Comparison of ENCODE assay signal across 24 mouse cellular contexts in genomic region chr2:36129051-36129450, GRCm38 (mm10). TPM values are rescaled to one million over a fixed set of nuclear protein-coding genes. Genes with fewer than 3 reads are reported as not detected.
DNase-seq lines count a peak whose midpoint lies in the region; ATAC-seq and TF ChIP-seq lines count a peak whose summit lies in the region.
"Had no signal": no experiment of that assay in that cellular context is flagged by ENCODE, and none has a peak within 500 bp of the region (broad histone marks: within the 10 kb centered on the region; RNA-seq: fewer than 3 reads in every experiment).

No protein-coding gene starts in this region.

- TF ChIP-seq POLR2A in brain, embryonic 14.5 days (IDR thresholded peaks at IDR 0.05; ENCODE audit: borderline replicate concordance, extremely low read depth, insufficient read depth, insufficient read length, poor library complexity, severe bottlenecking) = no peak

- WGBS in embryonic facial prominence, embryonic 11.5 days = 58% methylated on average over 3 of the region's 3 CpGs
- WGBS in embryonic facial prominence, embryonic 10.5 days = 71% methylated on average over 3 of the region's 3 CpGs
- WGBS in heart, embryonic 15.5 days = 86% methylated on average over 3 of the region's 3 CpGs
- WGBS in lung, embryonic 16.5 days = 71% methylated on average over 3 of the region's 3 CpGs

- no peaks in the 10 kb centered on the region for H3K4me1 ChIP-seq in embryonic facial prominence, embryonic 11.5 days (ENCODE audit: control insufficient read depth, insufficient read depth, low read length)
- peaks cover 16% of the 10 kb centered on the region for H3K4me1 ChIP-seq in embryonic facial prominence, embryonic 10.5 days
- H3K4me1 ChIP-seq in heart, embryonic 15.5 days (replicated peaks) = peaks cover 16% of the 10 kb centered on the region
- H3K4me1 ChIP-seq in lung, embryonic 16.5 days (replicated peaks; ENCODE audit: control insufficient read depth, insufficient read depth, low read length) = peaks cover 7% of the 10 kb centered on the region
- H3K4me1 ChIP-seq: forebrain, embryonic 12.5 days; hindbrain, embryonic 10.5 days had no signal

- H3K4me2 ChIP-seq in embryonic facial prominence, embryonic 11.5 days (ENCODE audit: low read depth, low read length) = no peak overlapping the region
- no peak overlapping the region for H3K4me2 ChIP-seq in heart, embryonic 15.5 days
- no peak overlapping the region for H3K4me2 ChIP-seq in lung, embryonic 16.5 days (ENCODE audit: low read depth, low read length)
- H3K4me2 ChIP-seq: embryonic facial prominence, embryonic 13.5 days; forebrain, embryonic 12.5 days; heart, embryonic 13.5 days; hindbrain, embryonic 14.5 days; intestine, embryonic 15.5 days had no signal

- no peak for TF ChIP-seq CTCF in brain, embryonic 14.5 days (IDR thresholded peaks at IDR 0.05; ENCODE audit: borderline replicate concordance, extremely low read depth, insufficient read depth, insufficient read length)

- no peak overlapping the region for H3K9ac ChIP-seq in embryonic facial prominence, embryonic 11.5 days (replicated peaks; ENCODE audit: low read length)
- no peak overlapping the region for H3K9ac ChIP-seq in heart, embryonic 15.5 days
- H3K9ac ChIP-seq in lung, embryonic 16.5 days (ENCODE audit: low read length) = no peak overlapping the region
- H3K9ac ChIP-seq: embryonic facial prominence, embryonic 13.5 days; forebrain, embryonic 12.5 days; heart, embryonic 13.5 days; hindbrain, embryonic 14.5 days; intestine, embryonic 15.5 days had no signal

- H3K9me3 ChIP-seq in embryonic facial prominence, embryonic 11.5 days (replicated peaks; ENCODE audit: control insufficient read depth, low read length) = no peaks in the 10 kb centered on the region
- H3K9me3 ChIP-seq in embryonic facial prominence, embryonic 10.5 days = no peaks in the 10 kb centered on the region
- H3K9me3 ChIP-seq in heart, embryonic 15.5 days (replicated peaks) = no peaks in the 10 kb centered on the region
- no peaks in the 10 kb centered on the region for H3K9me3 ChIP-seq in lung, embryonic 16.5 days (ENCODE audit: control insufficient read depth, low read length)
- H3K9me3 ChIP-seq: embryonic facial prominence, embryonic 13.5 days; forebrain, embryonic 12.5 days; G1E; heart, embryonic 13.5 days; hindbrain, embryonic 10.5 days; intestine, embryonic 15.5 days had no signal

- H3K27ac ChIP-seq in embryonic facial prominence, embryonic 11.5 days (replicated peaks; ENCODE audit: low read depth, low read length) = no peak overlapping the region
- no peak overlapping the region for H3K27ac ChIP-seq in embryonic facial prominence, embryonic 10.5 days (replicated peaks)
- peak overlapping the region; percentile 32; the same call in 1 of the 2 replicates for H3K27ac ChIP-seq in heart, embryonic 15.5 days
- peak overlapping the region; percentile 57 for H3K27ac ChIP-seq in lung, embryonic 16.5 days (ENCODE audit: low read length)
- H3K27ac ChIP-seq: embryonic facial prominence, embryonic 13.5 days; forebrain, embryonic 12.5 days; heart, embryonic 13.5 days; hindbrain, embryonic 10.5 days; hindbrain, embryonic 14.5 days; intestine, embryonic 15.5 days had no signal

- no peak overlapping the region for H3K4me3 ChIP-seq in embryonic facial prominence, embryonic 11.5 days (ENCODE audit: low read depth, low read length)
- no peak overlapping the region for H3K4me3 ChIP-seq in embryonic facial prominence, embryonic 10.5 days
- H3K4me3 ChIP-seq in heart, embryonic 15.5 days = no peak overlapping the region
- H3K4me3 ChIP-seq in lung, embryonic 16.5 days (ENCODE audit: low read length) = no peak overlapping the region
- H3K4me3 ChIP-seq: embryonic facial prominence, embryonic 13.5 days; forebrain, embryonic 12.5 days; heart, embryonic 13.5 days; hindbrain, embryonic 10.5 days; intestine, embryonic 15.5 days had no signal

- H3K36me3 ChIP-seq in embryonic facial prominence, embryonic 11.5 days (replicated peaks; ENCODE audit: control insufficient read depth, insufficient read depth, low read depth, low read length) = peaks cover 12% of the 10 kb centered on the region
- H3K36me3 ChIP-seq in embryonic facial prominence, embryonic 10.5 days (replicated peaks) = peaks cover 95% of the 10 kb centered on the region
- H3K36me3 ChIP-seq in heart, embryonic 15.5 days = peaks cover 68% of the 10 kb centered on the region
- H3K36me3 ChIP-seq in lung, embryonic 16.5 days (ENCODE audit: control insufficient read depth, insufficient read depth, low read length) = peaks cover 53% of the 10 kb centered on the region

- no peaks in the 10 kb centered on the region for H3K27me3 ChIP-seq in embryonic facial prominence, embryonic 11.5 days (ENCODE audit: control insufficient read depth, insufficient read depth, low read length)
- no peaks in the 10 kb centered on the region for H3K27me3 ChIP-seq in embryonic facial prominence, embryonic 10.5 days (replicated peaks; ENCODE audit: low read depth, poor library complexity, severe bottlenecking)
- no peaks in the 10 kb centered on the region for H3K27me3 ChIP-seq in heart, embryonic 15.5 days
- H3K27me3 ChIP-seq in lung, embryonic 16.5 days (ENCODE audit: control insufficient read depth, insufficient read depth, low read depth, low read length) = no peaks in the 10 kb centered on the region
- H3K27me3 ChIP-seq: embryonic facial prominence, embryonic 13.5 days; forebrain, embryonic 12.5 days; heart, embryonic 13.5 days; intestine, embryonic 15.5 days had no signal

- peak; percentile 55 for DNase-seq in embryonic facial prominence, embryonic 11.5 days (ENCODE audit: low spot score)
- DNase-seq in embryonic facial prominence, embryonic 10.5 days (ENCODE audit: low spot score) = no peak
- no peak for DNase-seq in heart, adult 8-10 months (ENCODE audit: low spot score)
- DNase-seq in lung, postnatal 25 days (ENCODE audit: low spot score) = no peak
- peak; percentile 5 for DNase-seq in brain, embryonic 14.5 days (ENCODE audit: low read depth)
- no peak for DNase-seq in adrenal gland, postnatal 10 days
- DNase-seq: adrenal gland, adult 8-10 months; B cell, adult 2 months; cerebellum, adult 2 months; cerebellum, postnatal 10 days; gastrocnemius, postnatal 14 days; heart, postnatal 14 days had no signal

- ATAC-seq in embryonic facial prominence, embryonic 11.5 days (replicated peaks; ENCODE audit: insufficient number of reproducible peaks, low FRiP score, low TSS enrichment, low read depth) = no peak
- no peak for ATAC-seq in heart, embryonic 15.5 days (replicated peaks; ENCODE audit: insufficient number of reproducible peaks, insufficient read depth, low FRiP score, low read depth)
- ATAC-seq in lung, embryonic 16.5 days (ENCODE audit: low read depth) = peak; percentile 49; the same call in 1 of the 2 replicates
- ATAC-seq: CD4-positive, CD25-positive, alpha-beta regulatory T cell, adult 4 months; forebrain, embryonic 16.5 days; intestine, embryonic 15.5 days had no signal

RNA-seq across cellular contexts. Expression of gene Mrrf, which starts 7.1 kb away (rescaled TPM):
- polyA plus RNA-seq in embryonic facial prominence, embryonic 11.5 days (2014; fragmentation: Nextera tagmentation; extraction: Ambion mirVana) = 33.8 and 39.3 TPM in 2 replicates
- 30.6 and 34.1 TPM in 2 replicates for polyA plus RNA-seq in embryonic facial prominence, embryonic 10.5 days (2016; fragmentation: Nextera tagmentation; extraction: Ambion mirVana)
- polyA plus RNA-seq in heart, embryonic 15.5 days (2015; fragmentation: Nextera tagmentation; extraction: Ambion mirVana) = 32.4 and 38.6 TPM in 2 replicates
- 10 to 100 TPM; 40.5 to 44.0 (median 42.3) TPM for total RNA-seq in heart, adult 8-10 months (2022)
- polyA plus RNA-seq in lung, embryonic 16.5 days (2015; fragmentation: Nextera tagmentation; extraction: Ambion mirVana) = 30.3 TPM in 2 replicates
- 23.7 and 33.5 TPM in 2 replicates for polyA plus RNA-seq in brain, embryonic 14.5 days (2012; rRNA removed)
- total RNA-seq in adrenal gland, postnatal 10 days (2021) = 10 to 100 TPM; 21.4 to 25.7 TPM

RNA-seq across cellular contexts. Expression of gene Rbm18, which starts 7.5 kb away (rescaled TPM):
- 109 and 114 TPM in 2 replicates for polyA plus RNA-seq in embryonic facial prominence, embryonic 11.5 days (2014; fragmentation: Nextera tagmentation; extraction: Ambion mirVana)
- 83.8 and 88.6 TPM in 2 replicates for polyA plus RNA-seq in embryonic facial prominence, embryonic 10.5 days (2016; fragmentation: Nextera tagmentation; extraction: Ambion mirVana)
- polyA plus RNA-seq in heart, embryonic 15.5 days (2015; fragmentation: Nextera tagmentation; extraction: Ambion mirVana) = 62.6 and 63.6 TPM in 2 replicates
- 10 to 100 TPM; 31.0 to 37.1 (median 33.3) TPM for total RNA-seq in heart, adult 8-10 months (2022)
- 73.5 and 75.4 TPM in 2 replicates for polyA plus RNA-seq in lung, embryonic 16.5 days (2015; fragmentation: Nextera tagmentation; extraction: Ambion mirVana)
- 73.3 and 86.3 TPM in 2 replicates for polyA plus RNA-seq in brain, embryonic 14.5 days (2012; rRNA removed)
- 10 to 100 TPM; 27.1 to 27.6 TPM for total RNA-seq in adrenal gland, postnatal 10 days (2021)

RNA-seq across cellular contexts. Expression of gene Lhx6, which starts 23.8 kb away (rescaled TPM):
- 10.9 and 11.6 TPM in 2 replicates for polyA plus RNA-seq in embryonic facial prominence, embryonic 11.5 days (2014; fragmentation: Nextera tagmentation; extraction: Ambion mirVana)
- 13.5 and 16.1 TPM in 2 replicates for polyA plus RNA-seq in embryonic facial prominence, embryonic 10.5 days (2016; fragmentation: Nextera tagmentation; extraction: Ambion mirVana)
- polyA plus RNA-seq in heart, embryonic 15.5 days (2015; fragmentation: Nextera tagmentation; extraction: Ambion mirVana) = 1.5 and 2.2 TPM in 2 replicates
- total RNA-seq in heart, adult 8-10 months (2022) = 1 to 10 TPM; 2.5 to 6.0 (median 3.3) TPM
- polyA plus RNA-seq in lung, embryonic 16.5 days (2015; fragmentation: Nextera tagmentation; extraction: Ambion mirVana) = 4.7 and 4.9 TPM in 2 replicates
- polyA plus RNA-seq in brain, embryonic 14.5 days (2012; rRNA removed) = 16.9 and 28.7 TPM in 2 replicates
- total RNA-seq in adrenal gland, postnatal 10 days (2021) = 1 to 10 TPM; 5.8 to 8.1 TPM
- total RNA-seq: granulocyte monocyte progenitor cell, adult 5-6 weeks had no signal
- polyA plus RNA-seq: CD4-positive, CD25-positive, alpha-beta regulatory T cell, adult 4 months; G1E had no signal

Comparison
In these comparisons a context has a peak if more than half of its experiments do, and no peak if none do; other contexts are left out.
1. DNase-seq: peak in embryonic facial prominence, embryonic 11.5 days (single experiment) and brain, embryonic 14.5 days (single experiment); none in embryonic facial prominence, embryonic 10.5 days (single experiment), heart, adult 8-10 months (single experiment), lung, postnatal 25 days (single experiment) and adrenal gland, postnatal 10 days (single experiment).
2. H3K27ac ChIP-seq: peak in heart, embryonic 15.5 days (single experiment) and lung, embryonic 16.5 days (single experiment); none in embryonic facial prominence, embryonic 11.5 days (single experiment) and embryonic facial prominence, embryonic 10.5 days (single experiment).